Comparison of ENCODE assay signal across 8 mouse cellular contexts in genomic region chr9:53340328-53340916, GRCm38 (mm10). TPM values are rescaled to one million over a fixed set of nuclear protein-coding genes. Genes with fewer than 3 reads are reported as not detected.
A peak's percentile ranks its signal among the peaks of the same experiment; 100 is the strongest.
DNase-seq lines count a peak whose midpoint lies in the region; ATAC-seq lines count a peak whose summit lies in the region.

No protein-coding gene starts in this region.

- H3K9me3 ChIP-seq in heart, embryonic 12.5 days (replicated peaks) = no peaks in the 10 kb centered on the region
- H3K9me3 ChIP-seq in embryonic facial prominence, embryonic 14.5 days (ENCODE audit: control insufficient read depth, low read length) = no peaks in the 10 kb centered on the region
- H3K9me3 ChIP-seq in kidney, embryonic 14.5 days (ENCODE audit: control insufficient read depth, low read length) = no peaks in the 10 kb centered on the region
- H3K9me3 ChIP-seq in midbrain, embryonic 13.5 days = no peaks in the 10 kb centered on the region

- H3K4me3 ChIP-seq in heart, embryonic 12.5 days = peak overlapping the region; percentile 58
- peak overlapping the region; percentile 48 for H3K4me3 ChIP-seq in embryonic facial prominence, embryonic 14.5 days (ENCODE audit: low read depth, low read length)
- H3K4me3 ChIP-seq in kidney, embryonic 14.5 days (ENCODE audit: low read length) = peak overlapping the region; percentile 45
- peak overlapping the region; percentile 44 for H3K4me3 ChIP-seq in midbrain, embryonic 13.5 days (replicated peaks)

- no peaks in the 10 kb centered on the region for H3K36me3 ChIP-seq in heart, embryonic 12.5 days
- H3K36me3 ChIP-seq in embryonic facial prominence, embryonic 14.5 days (ENCODE audit: control insufficient read depth, insufficient read depth, low read length) = no peaks in the 10 kb centered on the region
- no peaks in the 10 kb centered on the region for H3K36me3 ChIP-seq in kidney, embryonic 14.5 days (ENCODE audit: control insufficient read depth, insufficient read depth, low read length)
- no peaks in the 10 kb centered on the region for H3K36me3 ChIP-seq in midbrain, embryonic 13.5 days

- H3K9ac ChIP-seq in heart, embryonic 12.5 days = no peak overlapping the region
- H3K9ac ChIP-seq in embryonic facial prominence, embryonic 14.5 days (ENCODE audit: low read depth, low read length) = peak overlapping the region; percentile 59; the same call in 1 of the 2 replicates
- H3K9ac ChIP-seq in kidney, embryonic 14.5 days (ENCODE audit: low read depth, low read length) = peak overlapping the region; percentile 38; the same call in 1 of the 2 replicates
- no peak overlapping the region for H3K9ac ChIP-seq in midbrain, embryonic 13.5 days (replicated peaks)

- DNase-seq in heart, postnatal 25 days (ENCODE audit: low spot score) = no peak
- DNase-seq in embryonic facial prominence, embryonic 14.5 days (ENCODE audit: low spot score) = no peak
- DNase-seq in right cerebral cortex, adult 2 months (ENCODE audit: low spot score in 2 of 2) = no peak
- no peak for DNase-seq in ovary, postnatal 36 days (ENCODE audit: low spot score)
- DNase-seq in thymus, adult 18-20 months = no peak

- no peak overlapping the region for H3K27ac ChIP-seq in heart, embryonic 12.5 days (ENCODE audit: poor library complexity, severe bottlenecking)
- no peak overlapping the region for H3K27ac ChIP-seq in embryonic facial prominence, embryonic 14.5 days (replicated peaks; ENCODE audit: low read depth, low read length)
- no peak overlapping the region for H3K27ac ChIP-seq in kidney, embryonic 14.5 days (ENCODE audit: low read depth, low read length)
- no peak overlapping the region for H3K27ac ChIP-seq in midbrain, embryonic 13.5 days

- no peaks in the 10 kb centered on the region for H3K27me3 ChIP-seq in heart, embryonic 12.5 days (replicated peaks)
- peaks cover 5% of the 10 kb centered on the region; the same call in 1 of the 2 replicates for H3K27me3 ChIP-seq in embryonic facial prominence, embryonic 14.5 days (replicated peaks; ENCODE audit: control insufficient read depth, insufficient read depth, low read length)
- peaks cover 9% of the 10 kb centered on the region; the same call in 1 of the 2 replicates for H3K27me3 ChIP-seq in kidney, embryonic 14.5 days (ENCODE audit: control insufficient read depth, insufficient read depth, low read length)
- peaks cover 7% of the 10 kb centered on the region; the same call in 1 of the 2 replicates for H3K27me3 ChIP-seq in midbrain, embryonic 13.5 days

- 0 out of 2 replicates have a peak, but pooled peaks cover 3% of the 10 kb centered on the region for H3K4me1 ChIP-seq in heart, embryonic 12.5 days (replicated peaks)
- no peaks in the 10 kb centered on the region for H3K4me1 ChIP-seq in embryonic facial prominence, embryonic 14.5 days (ENCODE audit: control insufficient read depth, insufficient read depth, low read length)
- no peaks in the 10 kb centered on the region for H3K4me1 ChIP-seq in kidney, embryonic 14.5 days (ENCODE audit: control insufficient read depth, insufficient read depth, low read length)
- H3K4me1 ChIP-seq in midbrain, embryonic 13.5 days (replicated peaks) = peaks cover 5% of the 10 kb centered on the region; the same call in 1 of the 2 replicates

- no peak for ATAC-seq in heart, embryonic 12.5 days (ENCODE audit: insufficient number of reproducible peaks, low FRiP score)
- ATAC-seq in embryonic facial prominence, embryonic 14.5 days (ENCODE audit: low read depth) = no peak
- ATAC-seq in kidney, embryonic 14.5 days (ENCODE audit: low FRiP score, low TSS enrichment) = no peak
- no peak for ATAC-seq in midbrain, embryonic 13.5 days

- peak overlapping the region; percentile 87 for H3K4me2 ChIP-seq in heart, embryonic 12.5 days
- H3K4me2 ChIP-seq in embryonic facial prominence, embryonic 14.5 days (ENCODE audit: low read depth, low read length) = peak overlapping the region; percentile 83
- H3K4me2 ChIP-seq in kidney, embryonic 14.5 days (replicated peaks; ENCODE audit: low read depth, low read length) = peak overlapping the region; percentile 78
- H3K4me2 ChIP-seq in midbrain, embryonic 13.5 days (replicated peaks) = peak overlapping the region; percentile 65

- intact Hi-C loops in heart, postnatal 25 days (cut with DNase I) = no loop called here

- 37% methylated on average over 17 of the region's 17 CpGs for WGBS in heart, embryonic 12.5 days
- 41% methylated on average over 17 of the region's 17 CpGs for WGBS in embryonic facial prominence, embryonic 14.5 days
- 21% methylated on average over 17 of the region's 17 CpGs for WGBS in kidney, embryonic 14.5 days
- WGBS in midbrain, embryonic 13.5 days = 61% methylated on average over 17 of the region's 17 CpGs

RNA-seq across cellular contexts. Expression of gene Exph5, which starts 39.0 kb away (rescaled TPM):
- 0.23 and 0.31 TPM in 2 replicates for polyA plus RNA-seq in heart, embryonic 12.5 days (2016; fragmentation: Nextera tagmentation; extraction: Ambion mirVana)
- total RNA-seq in heart, postnatal 25 days (2021) = under 1 TPM; 0.23 to 0.36 TPM
- 1.4 and 1.7 TPM in 2 replicates for polyA plus RNA-seq in embryonic facial prominence, embryonic 14.5 days (2014; fragmentation: Nextera tagmentation; extraction: Ambion mirVana)
- 1.1 and 2.1 TPM in 2 replicates for polyA plus RNA-seq in kidney, embryonic 14.5 days (2014; fragmentation: Nextera tagmentation; extraction: Ambion mirVana)
- 0.13 and 0.27 TPM in 2 replicates for polyA plus RNA-seq in midbrain, embryonic 13.5 days (2015; fragmentation: Nextera tagmentation; extraction: Ambion mirVana)

RNA-seq across cellular contexts. Expression of gene Kdelc2, which starts 43.4 kb away (rescaled TPM):
- polyA plus RNA-seq in heart, embryonic 12.5 days (2016; fragmentation: Nextera tagmentation; extraction: Ambion mirVana) = 24.2 and 27.1 TPM in 2 replicates
- 1 to 10 TPM; 9.4 to 9.5 TPM for total RNA-seq in heart, postnatal 25 days (2021)
- 29.8 and 32.2 TPM in 2 replicates for polyA plus RNA-seq in embryonic facial prominence, embryonic 14.5 days (2014; fragmentation: Nextera tagmentation; extraction: Ambion mirVana)
- polyA plus RNA-seq in kidney, embryonic 14.5 days (2014; fragmentation: Nextera tagmentation; extraction: Ambion mirVana) = 15.5 and 25.3 TPM in 2 replicates
- polyA plus RNA-seq in midbrain, embryonic 13.5 days (2015; fragmentation: Nextera tagmentation; extraction: Ambion mirVana) = 5.6 and 5.7 TPM in 2 replicates

Comparison
In these comparisons a context has a peak if more than half of its experiments do, and no peak if none do; other contexts are left out.
1. H3K9ac ChIP-seq: peak in embryonic facial prominence, embryonic 14.5 days (single experiment) and kidney, embryonic 14.5 days (single experiment); none in heart, embryonic 12.5 days (single experiment) and midbrain, embryonic 13.5 days (single experiment).
2. Peak in every context shown above with its lines, with median percentiles within 50 percentile points of each other: H3K4me2 ChIP-seq and H3K4me3 ChIP-seq.